Mouse (Mus musculus) cortical plate, adult 2 months (tissue): ENCODE measurements around the gene Mpp6.

Experiments
- CTCF ChIP-seq: fragments of 200-500 bp; IDR thresholded peaks from 2 replicates; pipeline ENCODE4 v1.5.1; 2011; ENCODE audit warnings: mild to moderate bottlenecking, control low read depth, low read length; ENCODE audit not compliant: insufficient read depth; ENCODE audit errors: extremely low read depth
- POLR2A ChIP-seq: fragments of 200-500 bp; IDR thresholded peaks from 2 replicates; pipeline ENCODE4 v1.6.1; 2011; ENCODE audit warnings: mild to moderate bottlenecking, low read length, control low read depth; ENCODE audit not compliant: insufficient read depth; ENCODE audit errors: extremely low read depth

DNA sequence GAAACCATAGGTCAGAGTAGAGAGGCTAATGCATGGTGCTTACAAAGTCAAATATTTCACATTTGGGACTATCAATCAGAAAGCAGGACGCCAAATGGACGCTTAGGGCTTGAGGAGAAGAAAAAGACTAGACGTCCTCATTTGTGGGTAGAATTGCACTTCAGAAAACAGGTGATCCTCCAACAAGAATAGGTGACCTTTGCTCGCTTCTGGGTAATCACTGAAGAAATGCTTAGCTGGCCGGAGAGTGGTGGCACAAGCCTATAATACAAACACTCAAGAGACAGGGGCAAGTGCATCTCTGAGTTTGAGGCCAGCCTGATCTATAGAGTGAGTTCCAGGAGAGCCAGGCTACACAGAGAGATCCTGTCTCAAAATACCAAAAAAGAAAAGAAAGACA, 83.8 kb downstream of the Mpp6 start:
- no peak for TF ChIP-seq POLR2A
- TF ChIP-seq CTCF = no peak
